Mouse (Mus musculus): ENCODE data around the gene Pip4k2a.

DNA sequence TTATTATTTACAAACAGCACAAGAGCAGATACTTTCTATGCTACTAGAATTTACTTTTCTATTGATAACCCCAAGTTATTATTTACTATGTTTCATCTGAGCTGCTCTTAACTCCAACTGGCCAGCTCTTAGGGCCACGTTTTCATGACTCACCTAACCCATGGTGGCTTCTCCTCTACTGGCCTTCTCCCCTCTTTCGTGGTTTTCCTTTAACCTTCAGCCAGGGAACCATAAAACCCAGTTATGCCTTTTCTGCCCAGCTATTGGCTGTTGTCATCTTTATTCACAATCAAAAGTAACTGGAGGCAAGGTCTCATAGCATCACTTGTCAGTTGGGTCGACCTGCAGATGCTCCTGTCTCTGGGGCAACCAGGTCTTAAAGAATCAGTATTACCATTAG lies 12.4 kb downstream of the Pip4k2a start:
- TF ChIP-seq CTCF (IDR thresholded peaks at IDR 0.05; ENCODE audit: insufficient read depth, low read depth, low read length) (no peak), POLR2A (IDR thresholded peaks at IDR 0.05; ENCODE audit: insufficient read depth, low read depth, low read length) (no peak)
